Mouse (Mus musculus): ENCODE results near the gene Idh2.

DNA sequence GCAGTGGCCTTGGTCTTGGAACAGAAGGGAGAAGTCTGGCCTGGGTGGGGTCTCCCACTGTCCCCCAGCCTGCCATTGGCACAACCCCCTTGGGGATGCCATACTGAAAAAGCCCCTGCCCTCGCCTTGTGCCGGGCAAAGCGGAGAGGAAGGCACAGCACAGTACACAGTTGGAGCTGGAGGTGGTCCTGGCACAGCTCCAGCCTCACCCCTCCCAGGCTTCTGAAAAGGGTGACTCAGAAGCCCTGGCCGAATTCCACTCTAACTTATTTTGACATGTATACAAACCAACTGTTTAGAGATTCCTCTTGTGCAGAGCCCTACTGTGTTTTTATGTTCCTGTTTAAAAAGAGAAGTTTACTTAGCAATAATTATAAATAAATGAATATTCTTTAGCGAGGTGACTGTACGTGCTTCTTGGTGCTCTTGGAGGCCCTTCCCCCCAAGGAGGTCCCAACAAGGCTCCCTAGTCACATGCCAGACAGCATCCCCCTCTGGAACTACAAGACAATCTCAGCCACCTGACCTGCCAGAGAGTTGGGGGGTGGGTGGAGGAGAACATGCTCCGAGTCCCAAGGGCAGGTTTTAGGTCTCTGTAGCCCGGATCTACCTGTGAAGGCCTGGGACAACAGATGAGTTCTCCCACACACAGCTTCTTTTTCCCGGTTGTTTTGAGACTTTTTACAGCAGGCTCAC lies 22.7 kb downstream of the Idh2 start:
- no peak for TF ChIP-seq CTCF (IDR thresholded peaks at IDR 0.05; ENCODE audit: control insufficient read depth, insufficient read depth, insufficient replicate concordance, low read depth, low read length)
- no peak for TF ChIP-seq POLR2A (IDR thresholded peaks at IDR 0.05; ENCODE audit: control insufficient read depth, low read depth, low read length)

Measured in testis, adult 2 months (tissue).